10 mouse cellular contexts compared by ENCODE assay signal in genomic region chr6:48178360-48179120, GRCm38 (mm10).
DNase-seq lines count a peak whose midpoint lies in the region; ATAC-seq and TF ChIP-seq lines count a peak whose summit lies in the region.
"Had no signal": no experiment of that assay in that cellular context is flagged by ENCODE, and none has a peak within 500 bp of the region (broad histone marks: within the 10 kb centered on the region; RNA-seq: fewer than 3 reads in every experiment).

No protein-coding gene starts in this region.

- H3K4me3 ChIP-seq in kidney, adult 2 months (ENCODE audit: insufficient read depth, low read depth, low read length): no peak overlapping the region
- H3K4me3 ChIP-seq in forebrain, embryonic 10.5 days: no peak overlapping the region
- H3K4me3 ChIP-seq in hindbrain, postnatal 0 days (ENCODE audit: low read length): no peak overlapping the region
- no peak overlapping the region for H3K4me3 ChIP-seq in neural tube, embryonic 14.5 days (ENCODE audit: low read depth, low read length)
- no peak overlapping the region for H3K4me3 ChIP-seq in thymus, adult 2 months (ENCODE audit: control insufficient read depth, insufficient read depth, low read length)

- H3K27ac ChIP-seq in kidney, adult 2 months (ENCODE audit: insufficient read depth, low read depth, low read length): no peak overlapping the region
- peak overlapping the region; percentile 60 for H3K27ac ChIP-seq in forebrain, embryonic 10.5 days
- no peak overlapping the region for H3K27ac ChIP-seq in hindbrain, postnatal 0 days
- H3K27ac ChIP-seq in neural tube, embryonic 14.5 days (ENCODE audit: low read depth, low read length): no peak overlapping the region
- H3K27ac ChIP-seq in thymus, adult 2 months (ENCODE audit: control insufficient read depth, insufficient read depth, low read length): no peak overlapping the region

- TF ChIP-seq POLR2A in kidney, adult 2 months (IDR thresholded peaks at IDR 0.05; ENCODE audit: low read depth, low read length): no peak
- no peak for TF ChIP-seq POLR2A in thymus, adult 2 months (IDR thresholded peaks at IDR 0.05; ENCODE audit: control insufficient read depth, extremely low read depth, insufficient read depth, low read length, poor library complexity)

- DNase-seq in kidney, postnatal 10 days: peak; percentile 7
- no peak for DNase-seq in kidney, adult 2 months
- DNase-seq in forebrain, embryonic 10.5 days (ENCODE audit: extremely low spot score, low spot score): no peak
- no peak for DNase-seq in hindbrain, postnatal 0 days (ENCODE audit: low spot score)
- DNase-seq in adipocyte (ENCODE audit: low spot score): no peak
- DNase-seq in thymus, postnatal 10 days (ENCODE audit: low spot score in 2 of 2): no peak
- no peak for DNase-seq in thymus, adult 2 months

- no peak overlapping the region for H3K9ac ChIP-seq in hindbrain, postnatal 0 days (replicated peaks; ENCODE audit: low read length)
- H3K9ac ChIP-seq in neural tube, embryonic 14.5 days (replicated peaks; ENCODE audit: low read depth, low read length): no peak overlapping the region
- H3K9ac ChIP-seq: lung, embryonic 14.5 days had no signal

- no peaks in the 10 kb centered on the region for H3K36me3 ChIP-seq in kidney, adult 2 months (ENCODE audit: control insufficient read depth, insufficient read depth, low read length)
- H3K36me3 ChIP-seq in forebrain, embryonic 10.5 days (replicated peaks): no peaks in the 10 kb centered on the region
- H3K36me3 ChIP-seq in hindbrain, postnatal 0 days (ENCODE audit: insufficient read depth, low read length): no peaks in the 10 kb centered on the region
- no peaks in the 10 kb centered on the region for H3K36me3 ChIP-seq in neural tube, embryonic 14.5 days (ENCODE audit: control insufficient read depth, insufficient read depth, low read length)
- no peaks in the 10 kb centered on the region for H3K36me3 ChIP-seq in thymus, adult 2 months (ENCODE audit: control insufficient read depth, insufficient read depth, low read length)

- no peaks in the 10 kb centered on the region for H3K9me3 ChIP-seq in forebrain, embryonic 10.5 days
- H3K9me3 ChIP-seq in hindbrain, postnatal 0 days (ENCODE audit: low read length): no peaks in the 10 kb centered on the region
- no peaks in the 10 kb centered on the region for H3K9me3 ChIP-seq in neural tube, embryonic 14.5 days (ENCODE audit: control insufficient read depth, low read length)

- no peaks in the 10 kb centered on the region for H3K4me1 ChIP-seq in kidney, adult 2 months (ENCODE audit: control insufficient read depth, insufficient read depth, low read length)
- peaks cover 9% of the 10 kb centered on the region for H3K4me1 ChIP-seq in forebrain, embryonic 10.5 days
- H3K4me1 ChIP-seq in hindbrain, postnatal 0 days (ENCODE audit: insufficient read depth, low read length): no peaks in the 10 kb centered on the region
- no peaks in the 10 kb centered on the region for H3K4me1 ChIP-seq in neural tube, embryonic 14.5 days (ENCODE audit: control insufficient read depth, insufficient read depth, low read length)
- H3K4me1 ChIP-seq in thymus, adult 2 months (replicated peaks; ENCODE audit: control insufficient read depth, insufficient read depth, low read length): no peaks in the 10 kb centered on the region

- ATAC-seq in hindbrain, postnatal 0 days: peak; percentile 76
- peak; percentile 63 for ATAC-seq in neural tube, embryonic 14.5 days (ENCODE audit: low read depth)

- 74% methylated on average over 3 of the region's 3 CpGs for WGBS in kidney, adult 2 months
- 51% methylated on average over 3 of the region's 3 CpGs for WGBS in forebrain, embryonic 10.5 days
- 57% methylated on average over 3 of the region's 3 CpGs for WGBS in hindbrain, postnatal 0 days
- WGBS in neural tube, embryonic 14.5 days: 66% methylated on average over 3 of the region's 3 CpGs
- WGBS in thymus, adult 2 months: 85% methylated on average over 3 of the region's 3 CpGs

- TF ChIP-seq CTCF in kidney, adult 2 months (conservative IDR thresholded peaks at IDR 0.05; ENCODE audit: insufficient read depth, insufficient read length, low read depth, low read length): no peak
- no peak for TF ChIP-seq CTCF in hindbrain, postnatal 0 days (IDR thresholded peaks at IDR 0.05; ENCODE audit: low read depth)
- TF ChIP-seq CTCF in thymus, adult 2 months (IDR thresholded peaks at IDR 0.05; ENCODE audit: borderline replicate concordance, control insufficient read depth, extremely low read depth, insufficient read depth, low read length, poor library complexity): no peak

- H3K27me3 ChIP-seq in kidney, adult 2 months (replicated peaks; ENCODE audit: control insufficient read depth, insufficient read depth, low read length): no peaks in the 10 kb centered on the region
- H3K27me3 ChIP-seq in forebrain, embryonic 10.5 days (ENCODE audit: poor library complexity, severe bottlenecking): no peaks in the 10 kb centered on the region
- no peaks in the 10 kb centered on the region for H3K27me3 ChIP-seq in hindbrain, postnatal 0 days (ENCODE audit: insufficient read depth, low read length)
- no peaks in the 10 kb centered on the region for H3K27me3 ChIP-seq in neural tube, embryonic 14.5 days (ENCODE audit: control insufficient read depth, insufficient read depth, low read length)
- no peaks in the 10 kb centered on the region for H3K27me3 ChIP-seq in thymus, adult 2 months (ENCODE audit: control insufficient read depth, insufficient read depth, low read length)
- H3K27me3 ChIP-seq: CH12.LX had no signal

- H3K4me2 ChIP-seq in hindbrain, postnatal 0 days (ENCODE audit: low read depth, low read length): no peak overlapping the region
- no peak overlapping the region for H3K4me2 ChIP-seq in neural tube, embryonic 14.5 days (ENCODE audit: low read depth, low read length)
- H3K4me2 ChIP-seq: lung, embryonic 14.5 days had no signal
